Mouse (Mus musculus) kidney, postnatal 0 days (tissue): Measurements from ENCODE around the gene Htra1. TPM values are rescaled to one million over a fixed set of nuclear protein-coding genes. Genes with fewer than 3 reads are reported as not detected.

ENCODE experiments used
- ATAC-seq: fragments of 200-750 bp; cut with Nextera tagmentation; replicated peaks from 2 replicates; pipeline ENCODE4 v1.8.0; 2017; ENCODE audit warnings: low read depth, moderate number of reproducible peaks, moderate TSS enrichment, moderate library complexity; ENCODE audit not compliant: low FRiP score
- DNase-seq: peaks from one replicate; pipeline ENCODE4 v3.0.0-alpha.2; 2016; ENCODE audit warnings: low spot score
- H3K27ac ChIP-seq: fragments of 300-500 bp; sonication (generic); 2 replicates; pipeline ENCODE4 v1.5.1; 2014; ENCODE audit warnings: mild to moderate bottlenecking
- H3K27me3 ChIP-seq: fragments of 300-500 bp; sonication (generic); 2 replicates; pipeline ENCODE4 v1.6.1; 2014; ENCODE audit warnings: low read length, mixed read lengths; ENCODE audit not compliant: insufficient read depth
- H3K36me3 ChIP-seq: fragments of 300-500 bp; sonication (generic); 2 replicates; pipeline ENCODE4 v1.6.1; 2014; ENCODE audit warnings: low read length, mixed read lengths; ENCODE audit not compliant: insufficient read depth
- H3K4me1 ChIP-seq: fragments of 300-500 bp; sonication (generic); replicated peaks from 2 replicates; pipeline ENCODE4 v1.6.1; 2014; ENCODE audit warnings: antibody characterized with exemption, low read length, mixed read lengths; ENCODE audit not compliant: insufficient read depth
- H3K4me2 ChIP-seq: fragments of 300-500 bp; sonication (generic); 2 replicates; pipeline ENCODE4 v1.6.1; 2014; ENCODE audit warnings: mild to moderate bottlenecking, low read length, moderate library complexity, mixed read lengths
- H3K4me3 ChIP-seq: fragments of 300-500 bp; sonication (generic); replicated peaks from 2 replicates; pipeline ENCODE4 v1.5.1; 2014; ENCODE audit warnings: low read depth, low read length
- H3K9ac ChIP-seq: fragments of 300-500 bp; sonication (generic); 2 replicates; pipeline ENCODE4 v1.6.1; 2014; ENCODE audit warnings: low read depth, low read length
- H3K9me3 ChIP-seq: fragments of 300-500 bp; sonication (generic); replicated peaks from 2 replicates; pipeline ENCODE4 v1.6.1; 2016; ENCODE audit warnings: low read length, inconsistent platforms, mixed read lengths
- CTCF ChIP-seq: IDR thresholded peaks from 2 replicates; pipeline ENCODE4 v1.5.1; 2016; ENCODE audit warnings: antibody characterized with exemption, low read depth, mild to moderate bottlenecking, moderate library complexity
- WGBS: fragments of 180-500 bp; shearing (Covaris S2); extraction: QIAGEN DNeasy Blood & Tissue Kit; methylation state at CpG from one replicate; pipeline ENCODE4 v1.1.7; 2014; 5-methylcytosine and 5-hydroxymethylcytosine counted together
- polyA plus RNA-seq: library from polyadenylated mRNA; unstranded; fragments of >200 nt; fragmentation: Nextera tagmentation; extraction: Ambion mirVana; gene quantifications from 2 replicates; pipeline ENCODE4 v1.2.1, GENCODE M21; 2015

The Htra1 gene
- polyA plus RNA-seq, 1 experiment from 2014 or later = 14.8 TPM

- 64% methylated on average over 7 of the region's 7 CpGs for WGBS
- Histone ChIP-seq H3K4me2 (no peak overlapping the region), H3K9me3 (no peaks in the 10 kb centered on the region), H3K9ac (no peak overlapping the region), H3K27me3 (no peaks in the 10 kb centered on the region), H3K27ac (no peak overlapping the region), H3K4me3 (no peak overlapping the region), H3K4me1 (no peaks in the 10 kb centered on the region), H3K36me3 (no peaks in the 10 kb centered on the region)
- no peak for TF ChIP-seq CTCF
- ATAC-seq (no peak), DNase-seq (peak; percentile 62)
Observed at GRCm38 (mm10) chr7:130984294-130984693, 48.4 kb downstream of the Htra1 start.

DNA sequence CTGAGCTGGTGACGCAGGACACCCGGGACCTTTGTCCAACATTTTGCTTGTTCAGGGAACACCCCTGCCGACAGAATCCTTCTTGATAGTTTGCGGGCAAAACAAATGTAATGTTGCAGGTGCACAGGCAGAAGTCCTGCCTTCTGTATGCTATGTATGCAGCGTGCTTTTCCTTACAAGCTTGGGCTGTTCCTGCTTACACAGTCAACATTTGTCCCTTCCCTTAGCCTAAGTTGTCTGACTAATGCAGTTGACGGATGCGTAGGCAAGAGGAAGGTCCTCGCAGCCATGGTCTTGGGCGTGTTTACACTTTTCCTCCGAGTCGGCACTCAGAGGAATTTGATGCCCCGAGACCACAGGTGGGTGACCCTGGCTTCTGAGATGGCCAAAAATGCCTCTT lies 49.3 kb downstream of the Htra1 start:
- no peak overlapping the region for H3K4me2 ChIP-seq
- no peak for TF ChIP-seq CTCF
- no peak overlapping the region for H3K9ac ChIP-seq
- no peak overlapping the region for H3K4me3 ChIP-seq
- 70% methylated on average over 12 of the region's 12 CpGs for WGBS
- H3K27me3 ChIP-seq = no peaks in the 10 kb centered on the region
- DNase-seq (no peak), ATAC-seq (no peak)
- H3K27ac ChIP-seq = no peak overlapping the region
- H3K4me1 ChIP-seq = no peaks in the 10 kb centered on the region
- H3K36me3 ChIP-seq = no peaks in the 10 kb centered on the region
- no peaks in the 10 kb centered on the region for H3K9me3 ChIP-seq

DNA sequence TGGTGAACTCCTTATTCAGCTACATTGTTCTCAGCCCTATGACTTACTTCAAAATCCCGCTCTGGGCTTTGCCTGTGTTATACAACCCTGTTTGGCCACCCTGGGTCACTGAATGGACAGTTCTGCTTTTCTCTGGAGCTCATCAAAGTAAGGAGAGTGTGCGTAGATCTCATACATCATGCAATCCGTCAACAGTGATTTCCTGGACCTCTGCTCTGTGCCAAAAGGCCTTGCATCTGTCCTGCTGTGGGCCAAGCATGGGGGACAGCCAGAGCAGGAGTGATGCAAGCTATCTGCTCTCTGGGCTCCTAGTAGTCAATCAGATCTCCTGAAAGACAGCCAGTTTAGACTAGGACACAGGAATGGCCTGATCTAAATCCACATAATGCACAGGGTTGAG lies 49.8 kb downstream of the Htra1 start:
- no peaks in the 10 kb centered on the region for H3K4me1 ChIP-seq
- H3K9ac ChIP-seq = no peak overlapping the region
- peak; percentile 12 for DNase-seq
- no peak for TF ChIP-seq CTCF
- H3K36me3 ChIP-seq = no peaks in the 10 kb centered on the region
- no peak overlapping the region for H3K4me2 ChIP-seq
- 61% methylated on average over 3 of the region's 3 CpGs for WGBS
- H3K9me3 ChIP-seq = no peaks in the 10 kb centered on the region
- no peak for ATAC-seq
- no peaks in the 10 kb centered on the region for H3K27me3 ChIP-seq
- H3K4me3 ChIP-seq = no peak overlapping the region
- H3K27ac ChIP-seq = no peak overlapping the region

GRCm38 (mm10) chr7:130988146-130988545 lies 52.2 kb downstream of the Htra1 start:
- Histone ChIP-seq H3K4me1 (no peaks in the 10 kb centered on the region), H3K9me3 (no peaks in the 10 kb centered on the region), H3K27me3 (no peaks in the 10 kb centered on the region), H3K4me2 (no peak overlapping the region), H3K4me3 (no peak overlapping the region), H3K9ac (no peak overlapping the region), H3K36me3 (no peaks in the 10 kb centered on the region), H3K27ac (no peak overlapping the region)
- 69% methylated on average over 5 of the region's 5 CpGs for WGBS
- no peak for TF ChIP-seq CTCF
- no peak for ATAC-seq
- DNase-seq = no peak

DNA sequence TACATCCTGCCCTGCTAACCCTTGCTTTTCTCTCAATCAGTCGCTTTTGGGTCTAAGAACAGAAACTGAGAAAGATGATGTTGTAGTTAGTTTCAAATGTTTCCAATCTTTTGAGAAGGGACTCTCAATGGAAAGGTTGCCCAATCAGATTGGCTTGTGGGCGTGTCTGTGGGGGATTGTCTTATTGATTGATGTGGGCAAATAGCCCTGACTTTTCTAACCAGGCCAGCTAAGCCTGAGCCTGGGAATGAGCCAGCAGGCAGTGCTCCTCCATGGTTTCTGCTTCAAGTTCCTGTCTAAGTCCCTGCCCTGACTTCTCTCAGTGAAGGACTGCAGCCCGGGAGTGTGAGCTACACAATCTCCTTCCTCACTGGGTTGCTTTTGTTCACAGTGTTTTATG lies 53.5 kb downstream of the Htra1 start:
- ATAC-seq = no peak
- no peak overlapping the region for H3K27ac ChIP-seq
- no peaks in the 10 kb centered on the region for H3K27me3 ChIP-seq
- TF ChIP-seq CTCF = no peak
- H3K9me3 ChIP-seq = no peaks in the 10 kb centered on the region
- no peak overlapping the region for H3K4me2 ChIP-seq
- WGBS = 66% methylated on average over 3 of the region's 3 CpGs
- no peak overlapping the region for H3K4me3 ChIP-seq
- DNase-seq = no peak
- no peaks in the 10 kb centered on the region for H3K36me3 ChIP-seq
- H3K4me1 ChIP-seq = no peaks in the 10 kb centered on the region
- H3K9ac ChIP-seq = no peak overlapping the region

DNA sequence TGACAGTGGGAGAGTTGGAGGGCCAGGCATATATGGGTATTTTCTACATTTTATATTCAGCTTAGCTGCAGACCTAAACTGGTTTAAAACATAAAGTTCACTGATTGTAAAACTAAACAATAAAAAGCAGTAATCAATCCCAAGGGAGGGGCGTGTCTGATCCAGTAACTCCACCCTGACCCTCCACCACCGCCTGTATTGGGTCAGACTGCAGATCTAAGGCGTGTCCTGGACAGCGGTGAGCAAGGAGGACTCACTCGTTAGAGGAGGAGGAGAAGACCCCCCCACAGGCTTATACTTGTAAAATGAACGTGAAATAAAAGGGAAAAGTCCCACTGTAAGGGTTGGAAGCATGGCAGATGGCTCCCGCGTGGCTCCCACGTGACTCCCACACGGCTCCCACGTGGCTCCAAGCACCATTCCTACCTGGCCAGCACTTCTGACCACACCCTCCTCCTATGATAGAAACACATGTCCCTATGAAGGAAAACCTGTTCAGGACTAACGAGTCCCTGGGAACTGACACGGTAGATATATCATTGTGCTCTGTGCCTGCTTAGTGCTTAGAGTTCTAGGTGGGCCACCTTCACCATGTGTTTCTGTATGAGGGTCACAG lies 55.4 kb downstream of the Htra1 start:
- no peak overlapping the region for H3K4me2 ChIP-seq
- DNase-seq (no peak), ATAC-seq (no peak)
- no peaks in the 10 kb centered on the region for H3K4me1 ChIP-seq
- H3K9me3 ChIP-seq = no peaks in the 10 kb centered on the region
- no peak overlapping the region for H3K9ac ChIP-seq
- H3K36me3 ChIP-seq = no peaks in the 10 kb centered on the region
- TF ChIP-seq CTCF = no peak
- no peak overlapping the region for H3K27ac ChIP-seq
- no peak overlapping the region for H3K4me3 ChIP-seq
- H3K27me3 ChIP-seq = no peaks in the 10 kb centered on the region
- 73% methylated on average over 13 of the region's 13 CpGs for WGBS

- TF ChIP-seq CTCF = peak; percentile 79
- H3K27ac ChIP-seq = no peak overlapping the region
- no peak for ATAC-seq
- no peaks in the 10 kb centered on the region for H3K27me3 ChIP-seq
- no peak overlapping the region for H3K9ac ChIP-seq
- H3K4me1 ChIP-seq = no peaks in the 10 kb centered on the region
- H3K36me3 ChIP-seq = no peaks in the 10 kb centered on the region
- no peak overlapping the region for H3K4me2 ChIP-seq
- peak; percentile 46 for DNase-seq
- no peaks in the 10 kb centered on the region for H3K9me3 ChIP-seq
- WGBS = 58% methylated on average over 8 of the region's 8 CpGs
- no peak overlapping the region for H3K4me3 ChIP-seq
Observed at GRCm38 (mm10) chr7:130993907-130994306, 58.0 kb downstream of the Htra1 start.
